Mouse (Mus musculus) left cerebral cortex, postnatal 10 days (tissue): ENCODE results near the gene Engase. TPM values are rescaled to one million over a fixed set of nuclear protein-coding genes. Genes with fewer than 3 reads are reported as not detected.

Experiments
- DNase-seq, 2 experiments: peaks; one replicate each; pipeline ENCODE4 v3.0.0; 2021 to 2022; ENCODE audit warnings: low spot score in 2 of 2, mixed read lengths in 1 of 2; ENCODE audit errors: extremely low spot score in 1 of 2
- intact Hi-C: fragments of 180-260 bp; cut with DNase I; formaldehyde crosslinking; loops from one replicate; pipeline ENCODE4 v1.15.1; 2025
- total RNA-seq, 2 experiments: library from RNA; stranded (reverse); gene quantifications; 2 replicates each; pipeline ENCODE4 v1.2.3; 2021

Gene Engase
- total RNA-seq, 2 experiments from 2014 or later, result 11.5 to 13.9 TPM

DNA sequence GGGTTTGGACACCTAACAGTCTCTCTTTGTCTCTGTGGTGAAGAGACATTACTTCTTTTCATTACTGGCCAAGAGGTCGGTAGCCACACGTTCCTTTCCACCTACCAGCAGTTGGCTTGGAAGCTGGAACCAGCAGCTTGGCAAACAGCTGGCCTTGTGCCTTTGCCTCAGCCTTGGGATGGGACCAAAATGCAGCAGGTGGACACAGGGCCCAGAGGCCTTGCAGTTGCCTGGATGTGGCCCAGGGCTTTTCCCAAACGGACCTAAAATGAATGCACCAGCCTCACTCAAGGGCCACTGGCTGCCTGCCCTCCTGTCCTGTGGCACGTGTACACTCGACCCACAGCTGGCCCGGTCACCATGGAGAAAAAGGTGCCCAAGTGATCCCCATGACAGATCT lies 25.4 kb upstream of the Engase start:
- intact Hi-C loops, result no loop called here
- DNase-seq, result no peak

DNA sequence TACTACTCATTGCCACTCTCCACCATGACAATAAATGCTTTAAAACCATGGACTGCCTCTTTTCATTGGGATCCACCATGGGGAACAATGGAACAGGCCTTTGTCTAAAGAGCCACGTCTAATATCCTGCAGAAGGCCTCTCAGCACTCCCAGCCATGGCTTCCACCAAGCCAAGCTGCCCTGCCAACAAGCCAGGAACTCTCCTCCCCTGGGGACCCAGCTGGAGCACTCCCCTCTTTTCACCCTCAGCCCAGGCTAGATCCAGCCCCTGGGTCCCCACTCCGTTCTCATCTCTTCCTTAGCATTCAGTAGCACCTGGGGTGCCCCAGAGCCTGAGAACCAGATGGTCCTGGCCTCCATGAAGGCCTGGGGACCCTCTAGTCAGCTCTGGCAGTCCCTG lies 23.7 kb upstream of the Engase start:
- intact Hi-C loops, result no loop called here
- DNase-seq, result no peak

DNA sequence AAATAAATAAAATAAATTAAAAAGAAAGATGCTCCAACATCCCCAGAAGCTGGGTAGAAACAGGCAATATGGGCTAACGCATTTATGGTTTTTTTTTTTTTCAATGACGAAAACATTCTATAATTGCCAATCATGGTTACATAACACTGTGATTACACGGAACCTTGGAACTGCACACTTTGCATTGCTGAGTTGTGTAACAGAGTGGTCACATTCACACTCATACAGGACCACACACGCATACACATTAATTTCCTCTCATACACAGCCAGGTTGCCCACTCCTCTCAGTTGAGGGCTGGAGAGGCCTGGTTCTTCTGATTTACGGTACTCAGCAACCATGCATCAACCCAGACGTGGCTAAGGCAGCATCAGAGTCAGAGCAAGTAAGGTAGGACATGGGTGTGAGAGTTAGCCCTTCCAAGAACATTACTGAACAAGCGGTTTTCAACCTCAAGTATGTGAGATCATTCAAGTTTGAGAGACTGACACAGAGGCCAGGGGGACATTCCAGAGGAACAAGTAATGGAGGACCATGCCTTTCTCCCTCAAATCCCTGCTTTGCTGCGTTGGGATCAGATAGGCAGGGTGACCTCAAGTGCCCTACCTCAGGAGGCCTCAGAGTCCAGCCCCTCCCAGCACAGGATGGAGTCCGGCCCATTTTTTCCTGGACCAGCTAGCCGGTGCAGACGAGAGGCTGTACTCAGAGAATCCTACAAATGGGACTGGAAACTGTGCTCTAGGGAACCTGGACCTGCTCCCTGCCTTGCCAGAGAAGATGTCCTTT lies 22.6 kb upstream of the Engase start:
- DNase-seq, result no peak
- intact Hi-C loops, result no loop called here

DNA sequence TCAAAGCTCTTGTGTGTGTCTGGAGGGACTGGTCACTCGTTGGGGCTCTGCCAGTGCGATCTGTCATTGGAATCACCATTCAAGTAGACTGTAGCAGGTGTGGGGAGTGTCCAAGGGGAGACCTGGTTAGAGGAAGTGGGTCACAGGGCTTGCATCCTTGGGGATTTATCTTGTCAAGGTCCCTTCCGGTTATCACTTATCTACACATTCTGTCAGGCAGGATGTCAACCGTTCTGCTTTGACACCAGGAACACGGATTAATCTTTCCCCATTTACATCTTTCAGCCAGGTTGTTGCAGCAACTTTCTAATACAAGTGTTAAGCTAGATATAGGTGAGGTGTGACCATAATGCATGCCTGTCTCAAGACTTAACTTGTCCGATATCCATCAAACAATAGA lies 20.8 kb upstream of the Engase start:
- no peak for DNase-seq
- intact Hi-C loops, result no loop called here

DNA sequence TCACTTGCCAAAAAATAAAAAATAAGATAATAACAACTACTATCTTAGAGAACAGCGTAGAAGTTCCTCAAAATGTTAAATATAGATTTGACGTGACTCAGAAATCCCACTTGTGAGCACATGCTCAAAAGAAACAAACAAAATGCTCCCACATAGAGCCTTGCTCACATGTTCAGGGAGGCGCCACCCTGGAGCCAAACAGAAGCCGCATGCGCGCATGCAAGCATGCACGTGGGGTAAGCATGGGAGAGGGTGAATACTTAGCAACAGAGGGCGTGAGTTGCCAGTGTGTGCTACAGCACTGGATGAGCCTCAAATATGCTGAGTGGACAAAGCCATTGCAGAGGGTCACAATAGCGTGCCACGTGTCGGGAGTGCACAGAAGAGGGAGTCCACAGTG lies 19.7 kb upstream of the Engase start:
- intact Hi-C loops, result no loop called here
- DNase-seq, result peak in 1 of 2 experiments; percentile 63

DNA sequence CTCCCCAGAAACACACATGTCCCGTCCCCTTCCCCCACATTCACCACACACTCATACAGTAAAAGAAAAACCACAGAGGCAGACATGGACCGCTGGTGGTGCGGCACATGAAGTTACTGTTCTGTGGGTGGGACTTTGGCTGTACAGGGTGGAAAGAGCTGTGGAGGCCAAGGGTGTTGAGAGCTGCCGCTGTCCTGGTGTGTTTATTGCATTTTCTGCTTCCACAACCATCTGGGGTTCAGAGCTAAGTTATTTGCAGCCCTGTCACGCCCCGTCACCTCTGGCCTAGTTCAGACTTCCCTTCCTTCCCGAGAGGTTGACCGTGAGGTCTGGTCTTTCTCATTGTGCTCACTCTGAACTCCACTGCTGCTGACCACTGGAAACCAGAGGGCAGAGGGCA lies 17.6 kb upstream of the Engase start:
- intact Hi-C loops, result no loop called here
- peak in 1 of 2 experiments; percentile 86 for DNase-seq

DNA sequence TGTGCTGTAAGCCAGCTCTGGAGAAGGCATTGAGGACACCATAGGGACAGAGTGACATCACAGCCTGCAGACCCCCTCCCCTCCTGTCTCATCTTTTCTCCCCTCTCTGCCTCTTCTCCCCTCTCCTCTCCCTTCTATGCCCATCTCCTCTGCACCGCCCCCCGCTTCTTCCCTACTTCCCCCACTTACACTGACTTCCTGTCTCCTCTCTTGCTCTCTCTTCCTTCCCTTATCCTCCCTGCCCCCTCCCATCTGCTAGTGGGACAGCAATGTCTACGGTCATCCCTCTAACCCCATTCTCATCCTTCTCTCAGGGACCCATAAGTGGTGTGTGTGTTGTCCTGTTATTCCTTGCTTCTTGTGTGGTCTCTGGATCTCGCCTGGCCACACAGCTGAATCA lies 17.1 kb upstream of the Engase start:
- intact Hi-C loops, result no loop called here
- DNase-seq, result no peak

DNA sequence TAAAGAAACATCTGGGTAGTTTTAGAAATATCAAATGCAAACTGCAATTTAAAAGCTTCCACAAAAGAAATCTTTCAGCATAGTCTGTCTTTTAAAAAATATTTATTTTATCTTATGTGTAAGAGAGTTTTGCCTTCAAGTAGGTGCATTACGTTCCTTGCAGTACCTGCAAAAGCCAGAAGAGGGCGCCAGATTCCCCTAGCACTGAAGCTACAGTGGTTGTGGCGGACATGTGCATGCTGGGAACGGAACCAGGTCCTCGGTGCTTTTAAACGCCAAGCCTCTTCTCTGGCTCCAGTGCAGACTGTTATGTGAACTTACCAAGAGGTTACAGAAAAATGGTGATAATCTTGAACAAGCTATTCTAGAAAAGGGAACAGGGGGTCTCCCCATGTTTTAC lies 16.3 kb upstream of the Engase start:
- intact Hi-C loops, result no loop called here

DNA sequence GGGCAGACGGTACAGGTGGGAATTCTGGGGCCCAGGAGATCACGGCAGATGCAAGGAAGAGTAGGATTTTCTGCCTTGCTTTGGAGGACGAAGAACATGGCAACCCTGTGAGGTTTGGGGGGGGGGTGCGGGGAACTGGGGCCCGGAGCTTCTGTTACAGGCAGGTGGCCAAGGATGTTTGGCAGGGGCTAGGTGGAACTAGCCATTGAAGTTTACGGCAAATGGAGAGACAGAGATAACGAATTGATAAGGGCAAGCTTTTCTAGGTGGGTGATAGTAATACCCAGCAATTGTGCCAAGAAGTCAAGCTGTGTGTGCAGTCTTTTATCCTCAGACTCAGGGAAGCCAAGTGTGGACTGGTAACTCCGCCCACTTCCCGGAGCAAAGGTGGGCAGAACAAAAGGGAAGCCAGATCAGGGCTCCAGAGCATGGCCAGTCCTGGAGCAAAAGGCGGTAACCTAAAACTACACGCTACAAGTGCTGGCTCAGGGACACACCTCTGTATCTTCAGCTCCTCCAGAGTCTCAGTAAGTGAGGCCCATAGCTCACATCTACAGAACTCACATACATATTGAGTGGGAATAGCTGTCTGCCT lies 9.1 kb upstream of the Engase start:
- DNase-seq, result no peak
- intact Hi-C loops, result no loop called here

More for the DNA sequence above, 16.3 kb upstream of the Engase start:
- no peak for DNase-seq

DNA sequence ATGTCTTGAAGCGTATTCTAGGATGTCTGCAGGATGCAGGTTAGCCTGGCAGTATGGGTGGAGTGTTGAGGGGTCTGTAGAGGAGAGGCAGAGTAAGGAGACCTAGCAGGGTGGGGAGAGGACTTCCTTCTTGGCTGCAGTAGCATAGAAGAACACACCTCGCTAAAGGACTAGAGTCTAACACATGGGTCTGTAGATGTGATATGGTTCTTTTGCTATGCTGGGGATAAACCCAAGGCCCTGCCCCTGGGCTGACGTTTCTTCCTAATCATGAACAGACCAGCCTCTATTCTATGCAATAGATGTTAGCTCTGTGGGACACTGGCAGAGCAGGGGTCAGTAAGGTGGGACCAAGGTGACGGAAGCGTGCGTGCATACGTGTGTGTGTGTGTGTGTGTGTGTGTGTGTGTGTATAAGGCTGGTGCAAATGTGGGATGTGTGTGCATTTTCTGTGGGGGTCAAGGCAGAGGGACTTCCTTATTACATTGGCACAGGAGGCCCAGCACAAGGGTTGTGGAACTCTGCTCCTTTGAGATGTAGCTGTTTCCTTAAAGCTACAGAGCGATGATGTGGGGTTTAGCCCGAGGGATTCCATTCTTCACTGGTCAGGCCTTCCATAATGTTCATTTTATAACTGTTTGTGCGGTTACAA lies 7.0 kb upstream of the Engase start:
- DNase-seq, result no peak

DNA sequence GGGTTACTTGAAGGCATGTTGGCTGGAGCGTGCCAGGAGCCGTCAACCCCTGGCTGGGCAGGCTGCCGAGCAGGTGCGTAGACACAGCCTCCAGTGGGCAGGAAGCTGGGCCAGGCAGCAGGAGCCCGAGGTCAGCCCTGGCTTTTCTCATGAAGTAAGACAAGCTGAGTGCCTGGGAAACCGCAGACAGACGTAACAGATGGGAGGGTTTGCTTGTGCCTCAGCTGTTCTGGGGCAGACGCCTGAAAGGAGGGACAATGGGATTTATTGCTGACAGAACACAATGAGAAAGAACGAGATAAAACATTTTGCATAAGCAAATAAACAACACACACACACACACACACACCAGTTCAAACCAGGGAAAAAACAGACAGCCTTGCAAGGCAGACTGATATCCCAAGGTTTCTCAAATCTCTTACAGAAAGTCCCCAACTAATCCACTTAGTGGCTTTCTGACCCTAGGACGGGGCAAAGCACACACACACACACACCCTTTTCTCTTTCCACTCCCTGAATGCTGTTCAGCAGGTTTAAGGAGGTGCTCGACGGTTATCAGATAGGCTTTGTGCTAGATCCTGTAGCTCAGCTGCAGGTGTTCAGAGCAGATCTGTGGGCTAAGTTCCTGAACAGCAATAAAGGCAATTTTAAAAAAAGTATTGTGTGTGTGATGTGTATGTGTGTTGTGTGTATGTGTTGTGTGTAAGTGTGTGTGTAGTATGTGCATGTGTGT lies 6.2 kb upstream of the Engase start:
- peak in 1 of 2 experiments; percentile 51 for DNase-seq
- intact Hi-C loops, result no loop called here

More for the DNA sequence above, 7.0 kb upstream of the Engase start:
- intact Hi-C loops, result no loop called here

DNA sequence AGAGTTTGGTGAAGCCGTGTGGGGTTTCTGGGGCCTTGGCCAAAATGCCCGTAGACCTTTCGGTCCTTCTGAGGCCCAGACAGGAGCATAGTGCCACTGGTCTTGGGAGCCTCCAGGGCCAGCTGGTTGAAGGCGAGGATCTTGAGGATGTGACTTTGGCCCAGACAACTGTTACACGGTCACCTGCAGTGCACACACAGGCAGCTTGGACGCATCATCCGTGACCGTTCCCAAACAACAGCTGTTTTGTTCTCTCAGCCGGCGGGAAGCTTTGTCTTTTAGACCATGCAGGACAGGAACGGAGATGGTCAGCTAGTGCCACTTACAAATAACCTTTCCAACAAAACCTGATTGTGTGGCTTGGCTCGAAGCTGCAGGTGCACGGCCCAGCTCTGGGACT lies 5.0 kb upstream of the Engase start:
- intact Hi-C loops, result no loop called here
- no peak for DNase-seq

DNA sequence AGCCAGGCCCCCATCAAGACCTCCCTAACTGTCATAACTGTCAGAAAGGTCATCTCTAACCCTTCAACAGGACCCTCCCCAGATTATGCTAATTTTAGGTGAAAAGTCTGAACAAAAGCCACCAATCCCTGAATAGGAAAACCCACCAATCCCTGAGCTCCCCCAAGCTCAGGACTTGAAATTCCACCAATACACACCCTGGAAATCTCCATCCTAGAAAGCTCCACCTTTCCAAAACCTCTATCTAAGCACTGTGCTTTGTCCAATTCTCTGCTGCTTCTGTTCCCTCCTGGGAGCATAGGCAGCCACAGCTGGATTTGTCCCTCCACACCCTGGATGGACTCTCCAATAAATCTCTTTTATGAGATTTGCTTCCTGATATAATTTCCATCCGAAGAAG lies 3.5 kb upstream of the Engase start:
- intact Hi-C loops, result no loop called here

DNA sequence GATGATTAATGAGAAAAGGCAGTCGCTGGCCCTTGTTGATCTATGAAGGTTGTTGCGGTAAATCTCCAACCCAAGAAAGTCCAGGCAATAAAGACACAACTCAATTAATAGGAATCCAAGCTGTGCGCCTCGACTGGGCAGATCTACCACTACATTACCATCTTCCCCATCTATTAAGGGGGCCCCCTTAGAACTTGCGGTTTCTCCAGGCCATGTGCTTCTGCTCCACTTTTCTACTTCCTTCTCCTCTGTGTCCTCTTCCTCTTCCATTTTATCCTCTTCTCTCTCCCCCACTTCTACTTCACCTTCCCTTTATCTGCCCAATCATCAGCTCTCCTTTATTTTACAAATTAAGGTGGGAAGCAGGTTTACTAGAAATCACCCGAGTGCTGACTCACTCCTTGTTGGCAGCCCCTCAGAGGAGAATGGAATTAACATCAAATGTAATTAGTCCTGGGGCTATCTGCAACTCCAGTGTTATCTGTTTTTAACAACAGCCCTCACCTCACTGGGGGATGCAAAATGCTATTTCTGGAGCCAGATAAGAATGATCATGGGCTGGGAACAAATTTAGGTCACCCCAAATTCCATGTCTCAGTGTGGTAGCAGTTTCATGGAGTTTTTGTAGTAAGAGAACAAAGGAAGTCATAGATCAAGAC lies 2.7 kb upstream of the Engase start:
- DNase-seq, result no peak
- intact Hi-C loops, result no loop called here

More for the DNA sequence above, 3.5 kb upstream of the Engase start:
- DNase-seq, result no peak

DNA sequence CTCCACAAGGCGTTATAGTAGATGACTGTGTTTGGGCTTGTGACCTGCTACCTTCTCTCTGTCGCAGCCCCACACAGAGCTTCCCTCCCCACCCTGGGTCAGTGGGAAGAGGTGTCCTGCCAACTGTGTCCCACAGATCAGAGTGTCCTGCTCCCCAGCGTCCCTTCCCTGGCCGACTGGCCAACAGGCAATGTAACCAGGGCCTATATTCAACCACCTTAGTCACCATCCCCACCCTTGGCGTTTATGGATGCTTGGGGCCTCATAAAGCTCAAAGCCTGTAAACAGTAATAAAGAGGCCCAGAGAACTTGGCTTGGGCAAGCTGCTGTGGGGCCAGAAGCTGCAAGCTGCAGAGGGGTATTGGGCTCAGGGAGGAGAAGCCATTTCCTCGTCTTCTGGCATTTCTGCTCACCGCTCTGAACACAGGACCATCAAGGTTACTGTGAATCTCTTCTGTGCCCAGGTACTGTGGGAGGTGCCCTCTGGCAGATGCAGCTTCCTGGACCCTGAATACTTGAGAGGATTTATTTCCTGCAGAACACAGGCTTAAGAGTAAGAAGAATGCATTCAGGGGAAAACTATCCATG lies 1.0 kb upstream of the Engase start:
- intact Hi-C loops, result no loop called here
- DNase-seq, result no peak

DNA sequence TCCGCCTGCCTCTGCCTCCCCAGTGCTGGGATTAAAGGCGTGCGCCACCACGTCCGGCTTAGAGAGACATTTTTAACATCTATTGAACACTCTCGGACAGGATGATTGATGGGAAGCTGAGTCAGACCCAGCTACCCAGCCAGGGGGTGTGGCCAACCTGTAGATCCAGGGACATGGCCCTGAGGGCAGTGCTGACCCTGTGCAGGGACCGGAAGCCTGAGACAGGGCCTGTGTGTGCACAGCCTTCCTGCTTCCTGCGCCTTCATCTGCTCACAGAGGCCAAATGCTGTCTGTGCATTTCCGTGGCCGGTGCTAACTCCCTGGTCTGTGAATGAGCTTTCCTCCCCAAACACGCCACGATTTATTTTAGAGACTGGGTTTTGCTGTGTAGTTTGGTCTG lies 3.1 kb downstream of the Engase start:
- DNase-seq, result peak in 1 of 2 experiments; percentile 77

DNA sequence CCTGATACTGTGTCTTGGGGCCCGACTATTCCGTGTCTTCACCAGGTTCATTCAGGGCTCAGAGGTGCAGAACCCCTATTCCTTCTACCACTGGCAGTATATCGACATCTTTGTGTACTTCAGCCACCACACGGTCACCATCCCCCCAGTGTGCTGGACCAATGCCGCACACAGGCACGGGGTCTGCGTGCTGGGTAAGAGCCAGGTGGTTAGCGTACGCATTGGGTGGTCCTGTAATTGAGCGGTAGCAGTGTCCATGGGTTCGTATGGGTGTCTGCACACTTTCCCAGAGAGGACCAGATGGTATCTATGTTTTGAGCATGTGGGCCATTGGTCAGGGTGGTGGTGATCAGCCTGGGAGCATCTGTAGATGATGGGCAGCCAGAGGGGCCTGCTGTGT lies 4.6 kb downstream of the Engase start:
- no peak for DNase-seq
- intact Hi-C loops, result no loop called here

More for the DNA sequence above, 3.1 kb downstream of the Engase start:
- intact Hi-C loops, result no loop called here

DNA sequence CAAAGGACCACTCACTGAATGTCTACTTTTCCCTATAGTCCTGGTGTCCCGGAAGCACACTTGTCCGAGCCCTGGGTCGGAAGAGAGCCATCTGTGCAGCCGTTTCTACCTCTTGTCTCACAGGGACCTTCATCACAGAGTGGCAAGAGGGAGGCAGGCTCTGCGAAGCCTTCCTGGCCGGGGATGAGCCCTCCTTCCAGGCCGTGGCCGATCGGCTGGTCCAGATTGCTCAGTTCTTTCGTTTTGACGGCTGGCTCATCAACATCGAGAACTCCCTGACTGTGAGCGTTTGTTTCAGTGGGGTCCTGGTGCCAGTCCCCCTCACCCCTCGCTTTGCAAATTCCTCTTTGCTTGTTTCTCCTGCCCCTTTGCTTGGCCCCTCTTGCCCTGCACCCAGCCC lies 5.1 kb downstream of the Engase start:
- no peak for DNase-seq
- intact Hi-C loops, result no loop called here

DNA sequence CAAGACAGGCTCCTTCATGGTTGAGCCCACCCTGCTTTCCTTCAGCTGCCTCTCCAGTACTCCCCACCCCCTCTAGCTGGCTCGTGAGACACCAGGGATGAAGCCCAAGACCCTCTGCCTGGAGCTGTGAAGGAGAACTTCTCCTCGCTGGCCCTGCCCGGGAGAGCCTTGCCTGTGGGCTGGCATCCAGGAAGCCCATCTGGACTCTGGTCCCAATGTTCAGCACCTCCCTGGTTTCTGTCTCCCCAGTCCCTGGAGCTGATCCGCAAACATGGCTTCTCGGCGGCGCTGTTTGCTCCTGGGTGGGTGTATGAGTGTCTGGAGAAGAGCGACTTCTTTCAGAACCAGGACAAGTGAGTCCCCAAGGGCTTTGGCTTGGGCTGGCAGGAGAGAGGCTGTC lies 7.5 kb downstream of the Engase start:
- DNase-seq, result no peak
- intact Hi-C loops, result no loop called here
